In genomic region chr3:103782844-103783609, GRCm38 (mm10) we compare ENCODE assay signal across 1 mouse cellular context.
TF ChIP-seq lines count a peak whose summit lies in the region.

No protein-coding gene starts in this region.

TF ChIP-seq in MEL, 35 proteins besides CTCF, POLR2A, EP300 and RAD21:
- no peak for TF ChIP-seq POLR2AphosphoS2 (IDR thresholded peaks at IDR 0.05; ENCODE audit: low read length)
- TF ChIP-seq ZMIZ1 (IDR thresholded peaks at IDR 0.05; ENCODE audit: low read depth, low read length): no peak
- TF ChIP-seq USF2 (IDR thresholded peaks at IDR 0.05; ENCODE audit: borderline replicate concordance in 1 of 2, insufficient read depth in 1 of 2, low read depth in 1 of 2, low read length in 2 of 2): no peak
- TF ChIP-seq NELFE (IDR thresholded peaks at IDR 0.05; ENCODE audit: low read depth, low read length): no peak
- no peak; the same call in 1 of the 2 replicates for TF ChIP-seq SIN3A (IDR thresholded peaks at IDR 0.05; ENCODE audit: low read length)
- TF ChIP-seq ELF1 (IDR thresholded peaks at IDR 0.05; ENCODE audit: low read depth, low read length): no peak
- no peak for TF ChIP-seq E2F4 (IDR thresholded peaks at IDR 0.05; ENCODE audit: borderline replicate concordance, low read depth, low read length)
- no peak for TF ChIP-seq POLR2AphosphoS5 (IDR thresholded peaks at IDR 0.05; ENCODE audit: borderline replicate concordance, low read depth, low read length)
- TF ChIP-seq NRF1 (IDR thresholded peaks at IDR 0.05; ENCODE audit: insufficient read depth, low read depth, low read length, poor library complexity, severe bottlenecking): no peak
- no peak for TF ChIP-seq ZC3H11A (IDR thresholded peaks at IDR 0.05; ENCODE audit: low read depth, low read length)
- TF ChIP-seq MAX (IDR thresholded peaks at IDR 0.05; ENCODE audit: low read length): no peak
